Mouse (Mus musculus) C2C12 (cell line): ENCODE results near the gene Gm20914. TPM values are rescaled to one million over a fixed set of nuclear protein-coding genes. Genes with fewer than 3 reads are reported as not detected.
"Not testable (repeated sequence)": the region's sequence is repeated elsewhere in the genome, so short reads cannot be mapped to it uniquely, and the experiment has no call there.

ENCODE experiments used
- H3K27me3 ChIP-seq: one replicate; pipeline ENCODE4 v1.6.1; 2011; ENCODE audit not compliant: control insufficient read depth, insufficient read depth, insufficient read length
- H3K36me3 ChIP-seq: one replicate; pipeline ENCODE4 v1.6.1; 2011; ENCODE audit not compliant: control insufficient read depth, insufficient read depth
- H3K4me3 ChIP-seq: one replicate; pipeline ENCODE4 v1.5.1; 2011; ENCODE audit warnings: mild to moderate bottlenecking, control low read depth; ENCODE audit not compliant: poor library complexity, insufficient read depth, severe bottlenecking
- H3K79me2 ChIP-seq: one replicate; pipeline ENCODE4 v1.6.1; 2011; ENCODE audit not compliant: control insufficient read depth, insufficient read depth
- H3K79me3 ChIP-seq: one replicate; pipeline ENCODE4 v1.6.1; 2011; ENCODE audit warnings: low read depth, control low read depth
- H3ac ChIP-seq: one replicate; pipeline ENCODE3; 2011; ENCODE audit warnings: low read depth; ENCODE audit not compliant: control insufficient read depth, insufficient read length
- long read RNA-seq, 2 experiments: library from polyadenylated mRNA; unstranded; transcript quantifications; one replicate each; pipeline ENCODE4 v2.0.0; 2019 to 2020
- polyA plus RNA-seq: library from polyadenylated mRNA; unstranded; fragments of >200 nt; fragmentation: generic; extraction: Trizol; gene quantifications from one replicate; pipeline ENCODE4 v1.2.1, GENCODE M21; 2012; ENCODE audit warnings: missing spikeins

Gm20914 gene
- not detected for polyA plus RNA-seq
- long read RNA-seq, experiment 1, result 0 reads
- long read RNA-seq, experiment 2, result 0 reads

GRCm38 (mm10) chrY:5725678-5726077 lies at the start of gene Gm20914:
TSS of gene Gm20914 (plus strand) at chrY:5725978.
- H3K4me3 ChIP-seq, H3K79me3 ChIP-seq, H3ac ChIP-seq, H3K79me2 ChIP-seq, H3K36me3 ChIP-seq, H3K27me3 ChIP-seq: not testable (repeated sequence)

Other genes with a start within 250 kb of the Gm20914 start
- gene Gm21854, start 69.0 kb upstream of the Gm20914 start, polyA plus RNA-seq, result not detected
- not detected for gene Gm28171, start 67.4 kb downstream of the Gm20914 start, polyA plus RNA-seq
- gene Gm21778, start 216.5 kb downstream of the Gm20914 start, polyA plus RNA-seq, result not detected